Mouse (Mus musculus) testis, adult 2 months (tissue): ENCODE data around the gene Tnrc6b.

Source experiments
- CTCF ChIP-seq: fragments of 200-500 bp; IDR thresholded peaks from 2 replicates; pipeline ENCODE4 v1.5.1; 2012; ENCODE audit warnings: low read depth, mild to moderate bottlenecking, inconsistent platforms, low read length, moderate library complexity; ENCODE audit not compliant: control insufficient read depth, insufficient read depth, insufficient replicate concordance
- POLR2A ChIP-seq: fragments of 200-500 bp; IDR thresholded peaks from 2 replicates; pipeline ENCODE4 v1.6.1; 2012; ENCODE audit warnings: low read depth, mild to moderate bottlenecking, inconsistent platforms, low read length, moderate library complexity; ENCODE audit not compliant: control insufficient read depth

DNA sequence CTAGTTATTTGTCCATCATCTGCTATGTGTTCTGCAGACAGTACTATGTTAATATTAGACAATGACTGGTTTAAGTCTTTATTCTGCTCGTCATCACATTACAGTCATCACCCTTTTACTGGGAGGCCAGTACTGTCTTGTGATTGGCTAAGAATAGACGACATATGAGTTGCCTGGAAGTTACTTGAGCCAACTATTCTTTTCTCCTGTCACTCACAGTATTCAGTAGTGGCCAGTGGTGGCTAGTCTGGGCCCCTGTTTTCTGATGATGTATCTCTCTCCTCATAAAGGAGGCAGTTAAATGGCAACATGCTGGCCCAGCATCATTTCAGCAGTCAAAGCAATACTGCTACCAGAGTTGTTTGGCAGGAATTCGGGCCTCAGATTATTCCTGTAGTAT is 163.6 kb downstream of the Tnrc6b start:
- no peak for TF ChIP-seq CTCF
- no peak for TF ChIP-seq POLR2A
